Mouse (Mus musculus): ENCODE measurements around the gene Cpsf4. TPM values are rescaled to one million over a fixed set of nuclear protein-coding genes. Genes with fewer than 3 reads are reported as not detected.
"Not testable (repeated sequence)": the region's sequence is repeated elsewhere in the genome, so short reads cannot be mapped to it uniquely, and the experiment has no call there.

Gene Cpsf4
- polyA plus RNA-seq, 1 experiment from 2014 or later: 36.3 TPM

GRCm38 (mm10) chr5:145191962-145192361 is 24.9 kb downstream of the Cpsf4 start, which contains the start of gene Atp5j2:
Gene Atp5j2 (minus strand): TSS chr5:145192062.
- Histone ChIP-seq H3K36me3 (ENCODE audit: control insufficient read depth, insufficient read depth, low read length) (peaks cover 20% of the 10 kb centered on the region), H3K27me3 (ENCODE audit: control insufficient read depth, insufficient read depth, low read length) (no peaks in the 10 kb centered on the region), H3K9ac (ENCODE audit: low read length) (peak within 1 kb of the TSS; percentile 91), H3K9me3 (replicated peaks; ENCODE audit: control insufficient read depth, low read length) (no peaks in the 10 kb centered on the region), H3K4me3 (replicated peaks; ENCODE audit: low read length) (peak within 1 kb of the TSS; percentile 72), H3K4me2 (ENCODE audit: low read depth, low read length) (peak within 1 kb of the TSS; percentile 87), H3K4me1 (ENCODE audit: control insufficient read depth, insufficient read depth, low read length) (peaks cover 18% of the 10 kb centered on the region), H3K27ac (ENCODE audit: low read length) (peak within 1 kb of the TSS; percentile 89)
- 91% methylated on average over 2 of the region's 2 CpGs for WGBS
- no peak for ATAC-seq (ENCODE audit: insufficient read depth, low FRiP score)

GRCm38 (mm10) chr5:145200387-145200786 is 33.4 kb downstream of the Cpsf4 start:
- Histone ChIP-seq H3K4me3 (replicated peaks; ENCODE audit: low read length) (no peak overlapping the region), H3K27ac (ENCODE audit: low read length) (no peak overlapping the region), H3K9me3 (replicated peaks; ENCODE audit: control insufficient read depth, low read length) (no peaks in the 10 kb centered on the region), H3K27me3 (ENCODE audit: control insufficient read depth, insufficient read depth, low read length) (no peaks in the 10 kb centered on the region), H3K36me3 (ENCODE audit: control insufficient read depth, insufficient read depth, low read length) (peaks cover 5% of the 10 kb centered on the region; the same call in 1 of the 2 replicates), H3K4me2 (ENCODE audit: low read depth, low read length) (peak overlapping the region; percentile 90), H3K4me1 (ENCODE audit: control insufficient read depth, insufficient read depth, low read length) (peaks cover 7% of the 10 kb centered on the region), H3K9ac (ENCODE audit: low read length) (no peak overlapping the region)
- 74% methylated on average over 7 of the region's 7 CpGs for WGBS
- no peak for ATAC-seq (ENCODE audit: insufficient read depth, low FRiP score)

GRCm38 (mm10) chr5:145201321-145201991 is 34.4 kb downstream of the Cpsf4 start, which contains the start of gene Zkscan14:
Gene Zkscan14 (minus strand): TSS chr5:145201868.
- WGBS: 1% methylated on average over 37 of the region's 37 CpGs
- ATAC-seq (ENCODE audit: insufficient read depth, low FRiP score): no peak

GRCm38 (mm10) chr5:145202446-145202845 is 35.4 kb downstream of the Cpsf4 start:
- Histone ChIP-seq H3K27ac (ENCODE audit: low read length) (no peak overlapping the region), H3K4me2 (ENCODE audit: low read depth, low read length) (no peak overlapping the region), H3K4me1 (ENCODE audit: control insufficient read depth, insufficient read depth, low read length) (peaks cover 13% of the 10 kb centered on the region), H3K27me3 (ENCODE audit: control insufficient read depth, insufficient read depth, low read length) (no peaks in the 10 kb centered on the region), H3K9me3 (replicated peaks; ENCODE audit: control insufficient read depth, low read length) (no peaks in the 10 kb centered on the region), H3K36me3 (ENCODE audit: control insufficient read depth, insufficient read depth, low read length) (no peaks in the 10 kb centered on the region), H3K4me3 (replicated peaks; ENCODE audit: low read length) (no peak overlapping the region), H3K9ac (ENCODE audit: low read length) (no peak overlapping the region)
- 50% methylated on average over 3 of the region's 3 CpGs for WGBS
- no peak for ATAC-seq (ENCODE audit: insufficient read depth, low FRiP score)

More at GRCm38 (mm10) chr5:145201321-145201991, 34.4 kb downstream of the Cpsf4 start, which contains the start of gene Zkscan14:
- no peaks in the 10 kb centered on the region for H3K9me3 ChIP-seq (replicated peaks; ENCODE audit: control insufficient read depth, low read length)
- H3K4me2 ChIP-seq (ENCODE audit: low read depth, low read length): peak within 1 kb of the TSS; percentile 90
- H3K27me3 ChIP-seq (ENCODE audit: control insufficient read depth, insufficient read depth, low read length): no peaks in the 10 kb centered on the region
- H3K27ac ChIP-seq (ENCODE audit: low read length): peak within 1 kb of the TSS; percentile 31
- H3K9ac ChIP-seq (ENCODE audit: low read length): peak within 1 kb of the TSS; percentile 77
- peak within 1 kb of the TSS; percentile 72 for H3K4me3 ChIP-seq (replicated peaks; ENCODE audit: low read length)
- H3K4me1 ChIP-seq (ENCODE audit: control insufficient read depth, insufficient read depth, low read length): peaks cover 13% of the 10 kb centered on the region
- H3K36me3 ChIP-seq (ENCODE audit: control insufficient read depth, insufficient read depth, low read length): no peaks in the 10 kb centered on the region

GRCm38 (mm10) chr5:145203936-145204691 is 37.1 kb downstream of the Cpsf4 start, which contains the start of gene Zkscan5:
Gene Zkscan5 (plus strand): TSS chr5:145204562.
- peaks cover 13% of the 10 kb centered on the region for H3K4me1 ChIP-seq (ENCODE audit: control insufficient read depth, insufficient read depth, low read length)
- peak within 1 kb of the TSS; percentile 81 for H3K9ac ChIP-seq (ENCODE audit: low read length)
- peak within 1 kb of the TSS; percentile 95 for H3K27ac ChIP-seq (ENCODE audit: low read length)
- no peaks in the 10 kb centered on the region for H3K27me3 ChIP-seq (ENCODE audit: control insufficient read depth, insufficient read depth, low read length)
- peak within 1 kb of the TSS; percentile 80 for H3K4me2 ChIP-seq (ENCODE audit: low read depth, low read length)
- ATAC-seq (ENCODE audit: insufficient read depth, low FRiP score): peak; percentile 97
- peaks cover 5% of the 10 kb centered on the region; the same call in 1 of the 2 replicates for H3K36me3 ChIP-seq (ENCODE audit: control insufficient read depth, insufficient read depth, low read length)
- no peaks in the 10 kb centered on the region; the same call in 1 of the 2 replicates for H3K9me3 ChIP-seq (replicated peaks; ENCODE audit: control insufficient read depth, low read length)
- under 1% methylated on average over 22 of the region's 22 CpGs for WGBS
- peak within 1 kb of the TSS; percentile 83 for H3K4me3 ChIP-seq (replicated peaks; ENCODE audit: low read length)

- H3K27me3 ChIP-seq (ENCODE audit: control insufficient read depth, insufficient read depth, low read length): no peaks in the 10 kb centered on the region
- H3K4me2 ChIP-seq (ENCODE audit: low read depth, low read length): peak overlapping the region; percentile 64
- H3K36me3 ChIP-seq (ENCODE audit: control insufficient read depth, insufficient read depth, low read length): peaks cover 5% of the 10 kb centered on the region
- H3K4me1 ChIP-seq (ENCODE audit: control insufficient read depth, insufficient read depth, low read length): peaks cover 13% of the 10 kb centered on the region
- no peaks in the 10 kb centered on the region; the same call in 1 of the 2 replicates for H3K9me3 ChIP-seq (replicated peaks; ENCODE audit: control insufficient read depth, low read length)
- peak overlapping the region; percentile 83 for H3K4me3 ChIP-seq (replicated peaks; ENCODE audit: low read length)
- H3K27ac ChIP-seq (ENCODE audit: low read length): no peak overlapping the region
- ATAC-seq (ENCODE audit: insufficient read depth, low FRiP score): no peak
- 22% methylated on average over 9 of the region's 9 CpGs for WGBS
- H3K9ac ChIP-seq (ENCODE audit: low read length): peak overlapping the region; percentile 20
These were observed 38.0 kb downstream of the Cpsf4 start for GRCm38 (mm10) chr5:145205041-145205440.

- H3K27me3 ChIP-seq (ENCODE audit: control insufficient read depth, insufficient read depth, low read length): no peaks in the 10 kb centered on the region
- 93% methylated on average over 6 of the region's 6 CpGs for WGBS
These were observed 40.4 kb downstream of the Cpsf4 start for GRCm38 (mm10) chr5:145207385-145207784.

GRCm38 (mm10) chr5:145207954-145208353 is 40.9 kb downstream of the Cpsf4 start:
- 81% methylated on average over 5 of the region's 6 CpGs for WGBS
- no peak overlapping the region for H3K27ac ChIP-seq (ENCODE audit: low read length)
- H3K4me2 ChIP-seq (ENCODE audit: low read depth, low read length): no peak overlapping the region
- ATAC-seq (ENCODE audit: insufficient read depth, low FRiP score): no peak
- peaks cover 14% of the 10 kb centered on the region for H3K36me3 ChIP-seq (ENCODE audit: control insufficient read depth, insufficient read depth, low read length)
- H3K9me3 ChIP-seq (replicated peaks; ENCODE audit: control insufficient read depth, low read length): no peaks in the 10 kb centered on the region; the same call in 1 of the 2 replicates
- H3K4me3 ChIP-seq (replicated peaks; ENCODE audit: low read length): no peak overlapping the region
- H3K4me1 ChIP-seq (ENCODE audit: control insufficient read depth, insufficient read depth, low read length): peaks cover 10% of the 10 kb centered on the region
- no peak overlapping the region for H3K9ac ChIP-seq (ENCODE audit: low read length)
- H3K27me3 ChIP-seq (ENCODE audit: control insufficient read depth, insufficient read depth, low read length): no peaks in the 10 kb centered on the region

More at GRCm38 (mm10) chr5:145207385-145207784, 40.4 kb downstream of the Cpsf4 start:
- H3K4me3 ChIP-seq (replicated peaks; ENCODE audit: low read length): no peak overlapping the region
- H3K9me3 ChIP-seq (replicated peaks; ENCODE audit: control insufficient read depth, low read length): no peaks in the 10 kb centered on the region; the same call in 1 of the 2 replicates
- H3K9ac ChIP-seq (ENCODE audit: low read length): no peak overlapping the region
- H3K4me2 ChIP-seq (ENCODE audit: low read depth, low read length): no peak overlapping the region
- no peak overlapping the region for H3K27ac ChIP-seq (ENCODE audit: low read length)
- H3K36me3 ChIP-seq (ENCODE audit: control insufficient read depth, insufficient read depth, low read length): peaks cover 13% of the 10 kb centered on the region
- ATAC-seq (ENCODE audit: insufficient read depth, low FRiP score): no peak
- H3K4me1 ChIP-seq (ENCODE audit: control insufficient read depth, insufficient read depth, low read length): peaks cover 10% of the 10 kb centered on the region

GRCm38 (mm10) chr5:145208391-145208790 is 41.4 kb downstream of the Cpsf4 start:
- H3K9ac ChIP-seq (ENCODE audit: low read length); H3K4me2 ChIP-seq (ENCODE audit: low read depth, low read length): not testable (repeated sequence)
- 49% methylated on average over 11 of the region's 11 CpGs for WGBS

More at GRCm38 (mm10) chr5:145208391-145208790, 41.4 kb downstream of the Cpsf4 start:
- not testable (repeated sequence) for H3K27ac ChIP-seq (ENCODE audit: low read length); H3K27me3 ChIP-seq (ENCODE audit: control insufficient read depth, insufficient read depth, low read length); H3K4me3 ChIP-seq (replicated peaks; ENCODE audit: low read length); ATAC-seq (ENCODE audit: insufficient read depth, low FRiP score); H3K9me3 ChIP-seq (replicated peaks; ENCODE audit: control insufficient read depth, low read length)
- H3K4me1 ChIP-seq (ENCODE audit: control insufficient read depth, insufficient read depth, low read length): peaks cover 10% of the 10 kb centered on the region
- H3K36me3 ChIP-seq (ENCODE audit: control insufficient read depth, insufficient read depth, low read length): peaks cover 14% of the 10 kb centered on the region
